Mouse (Mus musculus): ENCODE data around the gene Tmcc1. TPM values are rescaled to one million over a fixed set of nuclear protein-coding genes. Genes with fewer than 3 reads are reported as not detected.
"Not testable (repeated sequence)": the region's sequence is repeated elsewhere in the genome, so short reads cannot be mapped to it uniquely, and the experiment has no call there.

Tmcc1 gene
- 10 to 100 TPM; 25.8 to 26.8 TPM for total RNA-seq (2021)
- long read RNA-seq, experiment 1, partial matches to known transcripts: 0 of 1 reads
- long read RNA-seq, experiment 1, other reads (novel, unspliced or antisense): 1 of 1 reads
- long read RNA-seq, experiment 2, full-length matches to known transcripts: 3 of 7 reads
- long read RNA-seq, experiment 2, partial matches to known transcripts: 2 of 7 reads
- long read RNA-seq, experiment 2, other reads (novel, unspliced or antisense): 2 of 7 reads

- DNase-seq (ENCODE audit: low spot score in 2 of 2): peak; percentile 99
These were observed at the start of gene Tmcc1 for GRCm38 (mm10) chr6:116193394-116194393. TSS of gene Tmcc1 (minus strand) at chr6:116193486.

- DNase-seq (ENCODE audit: low spot score in 2 of 2): no peak
These were observed 47.1 kb upstream of the Tmcc1 start for GRCm38 (mm10) chr6:116240371-116240770.

GRCm38 (mm10) chr6:116238083-116238482, 44.8 kb upstream of the Tmcc1 start:
- no peak for DNase-seq (ENCODE audit: low spot score in 2 of 2)

- DNase-seq (ENCODE audit: low spot score in 2 of 2): no peak
These were observed 42.0 kb upstream of the Tmcc1 start for GRCm38 (mm10) chr6:116235336-116235735.

GRCm38 (mm10) chr6:116234821-116235220, 41.5 kb upstream of the Tmcc1 start:
- not testable (repeated sequence) for DNase-seq (ENCODE audit: low spot score in 2 of 2)

- DNase-seq (ENCODE audit: low spot score in 2 of 2): peak; percentile 16 to 34
These were observed 35.7 kb upstream of the Tmcc1 start for GRCm38 (mm10) chr6:116228785-116229525.

- no peak for DNase-seq (ENCODE audit: low spot score in 2 of 2)
These were observed 34.5 kb upstream of the Tmcc1 start for GRCm38 (mm10) chr6:116227767-116228166.

GRCm38 (mm10) chr6:116207729-116208534, 14.6 kb upstream of the Tmcc1 start, which contains the start of gene Washc2:
TSS of gene Washc2 (plus strand) at chr6:116208038.
- DNase-seq (ENCODE audit: low spot score in 2 of 2): peak; percentile 77 to 89

GRCm38 (mm10) chr6:116199682-116200081, 6.4 kb upstream of the Tmcc1 start:
- no peak for DNase-seq (ENCODE audit: low spot score in 2 of 2)

- no peak for DNase-seq (ENCODE audit: low spot score in 2 of 2)
These were observed 4.9 kb upstream of the Tmcc1 start for GRCm38 (mm10) chr6:116198173-116198572.

GRCm38 (mm10) chr6:116195811-116196210, 2.5 kb upstream of the Tmcc1 start:
- no peak for DNase-seq (ENCODE audit: low spot score in 2 of 2)

- peak in 1 of 2 experiments; percentile 25 for DNase-seq (ENCODE audit: low spot score in 2 of 2)
These were observed 426 bp downstream of the Tmcc1 start for GRCm38 (mm10) chr6:116192809-116193311.

GRCm38 (mm10) chr6:116189417-116189816, 3.9 kb downstream of the Tmcc1 start:
- no peak for DNase-seq (ENCODE audit: low spot score in 2 of 2)

GRCm38 (mm10) chr6:116186485-116186884, 6.8 kb downstream of the Tmcc1 start:
- no peak for DNase-seq (ENCODE audit: low spot score in 2 of 2)

- no peak for DNase-seq (ENCODE audit: low spot score in 2 of 2)
These were observed 9.8 kb downstream of the Tmcc1 start for GRCm38 (mm10) chr6:116183509-116183908.

- no peak for DNase-seq (ENCODE audit: low spot score in 2 of 2)
These were observed 12.6 kb downstream of the Tmcc1 start for GRCm38 (mm10) chr6:116180731-116181130.

- DNase-seq (ENCODE audit: low spot score in 2 of 2): no peak
These were observed 14.9 kb downstream of the Tmcc1 start for GRCm38 (mm10) chr6:116178376-116178775.

- DNase-seq (ENCODE audit: low spot score in 2 of 2): not testable (repeated sequence)
These were observed 19.7 kb downstream of the Tmcc1 start for GRCm38 (mm10) chr6:116173511-116174099.

GRCm38 (mm10) chr6:116166383-116166782, 26.9 kb downstream of the Tmcc1 start:
- DNase-seq (ENCODE audit: low spot score in 2 of 2): no peak
